Mouse (Mus musculus) thymus, adult 2 months (tissue): ENCODE measurements around the gene Gm28374. TPM values are rescaled to one million over a fixed set of nuclear protein-coding genes. Genes with fewer than 3 reads are reported as not detected.
"Not testable (repeated sequence)": the region's sequence is repeated elsewhere in the genome, so short reads cannot be mapped to it uniquely, and the experiment has no call there.

Experiments
- DNase-seq: peaks from one replicate; pipeline ENCODE4 v3.0.0; 2021
- H3K27ac ChIP-seq: fragments of 200-500 bp; 2 replicates; pipeline ENCODE4 v1.5.1; 2012; ENCODE audit warnings: low read length, control low read depth; ENCODE audit not compliant: control insufficient read depth, insufficient read depth
- H3K27me3 ChIP-seq: fragments of 200-500 bp; 2 replicates; pipeline ENCODE4 v1.6.1; 2012; ENCODE audit warnings: mild to moderate bottlenecking, low read length, moderate library complexity, mixed read lengths; ENCODE audit not compliant: control insufficient read depth, insufficient read depth
- H3K36me3 ChIP-seq: fragments of 200-500 bp; 2 replicates; pipeline ENCODE4 v1.6.1; 2012; ENCODE audit warnings: mild to moderate bottlenecking, low read length, moderate library complexity; ENCODE audit not compliant: control insufficient read depth, insufficient read depth
- H3K4me1 ChIP-seq: fragments of 200-500 bp; replicated peaks from 2 replicates; pipeline ENCODE4 v1.6.1; 2012; ENCODE audit warnings: low read length; ENCODE audit not compliant: control insufficient read depth, insufficient read depth
- H3K4me3 ChIP-seq: fragments of 200-500 bp; 2 replicates; pipeline ENCODE4 v1.5.1; 2012; ENCODE audit warnings: mild to moderate bottlenecking, low read length, control low read depth, moderate library complexity; ENCODE audit not compliant: control insufficient read depth, insufficient read depth
- CTCF ChIP-seq: fragments of 200-500 bp; IDR thresholded peaks from 2 replicates; pipeline ENCODE4 v1.5.1; 2012; ENCODE audit warnings: mild to moderate bottlenecking, control low read depth, low read length, moderate library complexity, borderline replicate concordance; ENCODE audit not compliant: control insufficient read depth, poor library complexity, insufficient read depth; ENCODE audit errors: extremely low read depth
- POLR2A ChIP-seq: fragments of 200-500 bp; IDR thresholded peaks from 2 replicates; pipeline ENCODE4 v1.6.1; 2012; ENCODE audit warnings: mild to moderate bottlenecking, low read length, control low read depth, moderate library complexity; ENCODE audit not compliant: control insufficient read depth, poor library complexity, insufficient read depth; ENCODE audit errors: extremely low read depth
- WGBS: fragments of 180-500 bp; shearing (Covaris S2); methylation state at CpG from one replicate; pipeline ENCODE4 v1.1.7; 2018; 5-methylcytosine and 5-hydroxymethylcytosine counted together
- polyA plus RNA-seq: library from polyadenylated mRNA; depleted of rRNA; stranded (reverse); fragments of >200 nt; gene quantifications from 2 replicates; pipeline ENCODE4 v1.2.3, GENCODE M21; 2012

Gm28374 gene
- polyA plus RNA-seq, 1 experiment = 0.65 TPM

- H3K4me3 ChIP-seq = peak overlapping the region; percentile 65; the same call in 1 of the 2 replicates
- peaks cover 14% of the 10 kb centered on the region for H3K4me1 ChIP-seq
- peaks cover 36% of the 10 kb centered on the region for H3K36me3 ChIP-seq
- TF ChIP-seq POLR2A (no peak), CTCF (no peak)
- no peak for DNase-seq
- no peak overlapping the region for H3K27ac ChIP-seq
- 90% methylated on average over 8 of the region's 8 CpGs for WGBS
- H3K27me3 ChIP-seq = no peaks in the 10 kb centered on the region
Measured at GRCm38 (mm10) chr19:6047899-6048166, 34.2 kb downstream of the Gm28374 start.

DNA sequence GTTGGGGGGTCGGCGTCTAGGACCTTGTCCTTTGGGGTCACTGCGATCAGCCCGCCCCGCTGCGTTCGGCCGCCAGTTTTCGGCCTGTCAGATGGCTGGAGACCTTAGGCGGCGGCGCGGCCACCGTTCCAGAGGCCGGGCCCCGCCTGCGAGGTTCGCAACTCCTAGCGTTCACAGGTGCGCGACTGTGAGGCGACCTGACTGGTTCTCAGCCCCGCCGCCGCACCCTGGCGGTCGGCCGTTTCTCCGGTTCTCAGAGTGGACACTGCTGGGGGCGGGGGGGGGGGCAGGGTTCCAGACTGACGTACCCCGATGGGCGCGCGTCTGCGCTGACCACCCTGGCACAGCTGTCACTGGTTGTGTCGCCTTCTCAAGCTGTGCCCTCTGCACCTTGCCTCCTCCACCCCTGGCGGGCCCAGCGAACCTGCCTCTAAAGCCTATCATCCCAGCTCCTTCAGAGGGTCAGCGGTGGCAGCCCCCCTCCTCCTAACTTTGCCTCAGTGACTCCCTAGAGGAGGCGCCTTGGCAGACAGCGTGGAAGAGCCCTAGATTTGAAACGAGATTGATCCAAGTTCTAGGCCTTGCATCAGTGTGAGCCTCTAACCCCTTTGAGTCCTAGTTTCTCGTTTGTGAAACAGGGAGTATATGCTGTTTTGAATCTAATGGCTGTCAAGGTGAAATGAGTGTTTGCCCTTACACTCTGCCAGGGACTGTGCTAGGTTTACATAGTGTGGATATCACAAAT lies 34.7 kb downstream of the Gm28374 start:
- Histone ChIP-seq H3K27ac (peak overlapping the region; percentile 19; the same call in 1 of the 2 replicates), H3K4me3 (peak overlapping the region; percentile 65), H3K27me3 (no peaks in the 10 kb centered on the region), H3K4me1 (peaks cover 14% of the 10 kb centered on the region), H3K36me3 (peaks cover 31% of the 10 kb centered on the region)
- TF ChIP-seq POLR2A (no peak), CTCF (no peak)
- no peak for DNase-seq
- 1% methylated on average over 44 of the region's 44 CpGs for WGBS

DNA sequence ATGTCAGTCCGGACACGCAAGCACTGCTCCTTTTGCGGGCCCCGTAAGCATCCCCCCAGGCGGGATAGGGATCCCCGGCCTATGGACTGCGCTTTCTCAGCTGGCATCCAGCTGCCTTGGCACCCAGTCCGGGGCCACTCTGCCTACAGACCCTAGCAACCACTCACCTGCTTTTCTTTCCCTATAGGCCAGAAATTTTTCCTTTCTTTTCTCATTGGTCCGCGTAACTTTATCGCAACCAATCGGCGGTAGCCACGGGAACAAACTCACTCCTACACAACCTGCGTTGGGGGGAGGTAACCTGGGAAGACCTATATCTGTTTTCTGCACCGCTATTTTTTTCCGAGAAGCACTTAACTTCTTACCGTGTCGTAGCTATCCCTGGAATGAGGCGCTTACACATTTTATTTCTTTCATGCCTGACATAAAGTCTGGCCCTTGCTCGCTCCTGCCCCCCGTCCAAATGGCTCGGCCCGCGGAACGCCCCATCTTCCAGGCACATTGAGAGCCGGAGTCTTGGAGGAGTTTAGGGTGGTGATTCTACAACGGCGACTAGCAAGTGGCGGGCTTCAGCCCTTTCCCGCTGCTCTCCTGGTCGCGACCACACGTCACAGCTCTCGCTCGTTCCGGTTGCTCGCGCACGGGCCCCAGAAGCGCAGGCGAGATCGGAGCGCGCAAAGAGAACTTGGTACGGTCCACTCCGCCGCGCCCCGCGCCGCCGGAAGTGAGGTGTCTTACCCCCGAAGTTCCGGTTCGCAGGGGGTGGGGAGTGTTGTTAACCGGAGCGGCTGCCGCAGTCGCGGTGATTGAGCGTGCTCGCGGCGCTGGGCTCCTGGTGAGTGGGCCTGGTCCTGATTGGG lies 35.5 kb downstream of the Gm28374 start, which contains the start of gene Syvn1:
Gene Syvn1 (plus strand): TSS at position 283 of the 860 bp plus-strand sequence.
- Histone ChIP-seq H3K27me3 (no peaks in the 10 kb centered on the region), H3K27ac (peak within 1 kb of the TSS; percentile 92), H3K4me3 (peak within 1 kb of the TSS; percentile 65), H3K36me3 (peaks cover 23% of the 10 kb centered on the region), H3K4me1 (peaks cover 14% of the 10 kb centered on the region)
- peak; percentile 88 for DNase-seq
- under 1% methylated on average over 65 of the region's 65 CpGs for WGBS
- TF ChIP-seq POLR2A = peak; percentile 90
- TF ChIP-seq CTCF = no peak

- Histone ChIP-seq H3K36me3 (peaks cover 15% of the 10 kb centered on the region), H3K4me3 (peak overlapping the region; percentile 65), H3K4me1 (peaks cover 14% of the 10 kb centered on the region), H3K27me3 (no peaks in the 10 kb centered on the region), H3K27ac (peak overlapping the region; percentile 92)
- no peak for DNase-seq
- TF ChIP-seq CTCF (no peak), POLR2A (no peak)
- 9% methylated on average over 20 of the region's 20 CpGs for WGBS
Measured at GRCm38 (mm10) chr19:6045366-6046293, 36.4 kb downstream of the Gm28374 start.

DNA sequence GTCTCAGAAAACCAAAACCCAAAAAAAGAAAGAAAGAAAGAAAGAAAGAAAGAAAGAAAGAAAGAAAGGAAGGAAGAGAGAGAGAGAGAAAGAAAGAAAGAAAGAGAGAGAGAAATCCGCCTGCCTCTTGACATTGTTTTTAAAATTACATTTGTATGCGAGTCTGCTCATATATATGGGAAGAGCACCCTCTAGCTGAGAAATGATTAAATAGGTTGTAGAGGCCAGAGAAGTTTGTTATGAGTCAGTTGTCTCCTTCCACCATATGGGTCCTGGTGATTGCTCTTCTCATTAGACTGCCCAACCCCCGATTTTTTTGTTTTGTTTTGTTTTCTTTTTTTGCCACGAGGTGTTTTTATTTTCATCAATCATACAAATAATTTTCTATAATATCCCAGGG lies 38.0 kb downstream of the Gm28374 start:
- not testable (repeated sequence) for DNase-seq, H3K27ac ChIP-seq, H3K27me3 ChIP-seq, H3K36me3 ChIP-seq, H3K4me3 ChIP-seq
- 32% methylated on average over 4 of the region's 4 CpGs for WGBS
- peaks cover 14% of the 10 kb centered on the region for H3K4me1 ChIP-seq

DNA sequence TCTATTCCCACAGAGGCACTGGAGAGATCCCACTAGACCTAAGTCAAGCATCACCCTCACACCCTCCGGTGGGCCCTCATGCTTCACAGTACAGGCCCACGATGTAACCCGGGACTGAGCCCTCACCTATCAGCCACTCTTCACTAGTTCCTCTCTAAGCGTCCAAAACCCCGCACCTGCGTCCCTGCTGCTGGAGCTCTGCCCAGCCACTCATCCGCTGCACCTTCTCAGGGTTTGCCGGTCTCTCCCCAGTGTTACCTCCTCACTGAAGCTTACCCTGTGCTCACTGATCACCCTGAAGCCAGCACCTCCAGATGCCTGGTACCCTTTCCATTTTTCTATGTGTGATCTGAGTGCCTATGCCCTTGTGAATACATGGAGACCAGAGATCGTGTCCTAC lies 39.8 kb downstream of the Gm28374 start:
- no peaks in the 10 kb centered on the region for H3K36me3 ChIP-seq
- 88% methylated on average over 9 of the region's 9 CpGs for WGBS
- no peak for DNase-seq
- no peaks in the 10 kb centered on the region for H3K27me3 ChIP-seq
- peaks cover 3% of the 10 kb centered on the region for H3K4me1 ChIP-seq
- TF ChIP-seq POLR2A = no peak
- TF ChIP-seq CTCF = no peak
- H3K4me3 ChIP-seq = no peak overlapping the region
- H3K27ac ChIP-seq = no peak overlapping the region
